Mouse (Mus musculus) left cerebral cortex, adult 6 months (tissue): ENCODE measurements around the gene Zscan4-ps1. TPM values are rescaled to one million over a fixed set of nuclear protein-coding genes. Genes with fewer than 3 reads are reported as not detected.

Source experiments
- long read RNA-seq, 2 experiments: library from polyadenylated mRNA; unstranded; transcript quantifications; one replicate each; pipeline ENCODE4 v2.0.0; 2019 to 2020
- polyA plus RNA-seq: library from polyadenylated mRNA; unstranded; fragments of <200 nt; fragmentation: Nextera tagmentation; gene quantifications from 2 replicates; pipeline ENCODE4 v1.2.3, GENCODE M21; 2021

Zscan4-ps1 gene
- polyA plus RNA-seq = not detected in 2 replicates
- long read RNA-seq, experiment 1 = 0 reads
- long read RNA-seq, experiment 2 = 0 reads

GRCm38 (mm10) chr7:11069591-11069990 lies at the start of gene Zscan4-ps1:
TSS of gene Zscan4-ps1 (minus strand) at chr7:11069691.

Other genes starting within 250 kb of the Zscan4-ps1 start
- gene Zscan4b, start 164.6 kb downstream of the Zscan4-ps1 start, polyA plus RNA-seq = not detected in 2 replicates
- gene Zscan4c, start 63.9 kb downstream of the Zscan4-ps1 start, polyA plus RNA-seq = not detected in 2 replicates
- not detected in 2 replicates for gene Zscan4d, start 96.5 kb upstream of the Zscan4-ps1 start, polyA plus RNA-seq
- not detected in 2 replicates for gene Zscan4e, start 241.0 kb upstream of the Zscan4-ps1 start, polyA plus RNA-seq